Mouse (Mus musculus) CD4-positive, CD25-positive, alpha-beta regulatory T cell, adult 2 months (primary cell): ENCODE results near the gene Fam213b.

Experiments
- DNase-seq: peaks from one replicate; pipeline ENCODE4 v3.0.0-alpha.2; 2012; ENCODE audit warnings: low read depth, low spot score

The Fam213b gene

DNA sequence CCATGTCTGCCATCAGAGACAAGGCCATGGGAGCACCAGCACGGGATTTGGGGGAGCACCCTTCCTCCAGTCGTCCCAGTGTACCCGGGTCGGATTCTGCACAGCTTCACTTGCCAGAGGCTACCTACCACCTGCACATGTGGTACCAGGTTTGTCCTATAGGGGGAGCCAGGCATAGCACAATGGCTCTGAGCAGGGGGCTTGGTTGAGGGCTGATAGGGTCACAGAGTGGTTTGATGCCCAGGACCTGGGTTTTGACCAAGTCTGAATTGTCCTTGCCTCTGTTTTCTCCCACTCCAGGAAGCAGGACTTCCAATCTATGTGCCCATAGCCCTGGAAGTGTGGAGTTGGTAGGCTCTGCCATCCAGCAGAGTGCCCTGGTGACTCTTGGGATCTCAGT is 26.5 kb upstream of the Fam213b start:
- peak; percentile 79 for DNase-seq

DNA sequence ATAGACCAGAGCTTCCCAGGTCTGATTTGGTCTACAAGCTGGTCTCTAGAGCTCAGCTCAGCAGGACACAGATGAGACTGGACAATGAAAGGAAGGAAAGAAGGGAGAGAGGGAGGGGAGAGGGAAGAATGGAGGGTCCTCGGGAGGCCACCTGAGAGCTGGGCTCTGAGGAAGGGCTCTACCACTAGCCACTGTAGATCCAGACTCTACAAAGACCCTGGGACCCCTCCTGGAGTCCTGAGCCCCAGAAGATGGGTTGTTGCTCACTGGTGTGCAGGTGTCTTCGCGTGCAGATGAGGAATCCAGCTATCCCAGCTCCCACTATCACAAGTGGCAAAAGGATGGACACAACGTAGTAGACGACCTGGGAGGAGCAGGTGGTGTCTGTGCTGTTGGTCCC is 24.0 kb upstream of the Fam213b start:
- DNase-seq = no peak

DNA sequence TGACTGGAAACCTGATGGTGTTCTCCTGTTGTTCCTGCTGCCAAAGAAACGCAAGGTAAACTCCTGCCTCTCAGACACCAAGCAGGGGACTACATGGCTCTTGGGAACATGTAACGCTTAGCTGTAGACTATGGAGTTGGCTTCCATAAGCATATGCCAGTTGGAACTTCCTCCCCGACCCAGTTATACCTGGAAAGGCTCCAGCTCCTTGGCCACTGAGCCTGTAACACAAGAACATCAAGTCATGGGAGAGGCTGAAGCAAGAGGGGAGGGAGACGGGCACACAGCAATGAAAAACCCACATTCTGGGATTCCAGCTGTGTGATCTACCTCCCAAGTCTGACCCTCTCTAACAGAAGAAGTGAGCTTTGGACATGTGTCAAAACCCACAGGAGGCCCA is 23.4 kb upstream of the Fam213b start:
- DNase-seq = no peak

DNA sequence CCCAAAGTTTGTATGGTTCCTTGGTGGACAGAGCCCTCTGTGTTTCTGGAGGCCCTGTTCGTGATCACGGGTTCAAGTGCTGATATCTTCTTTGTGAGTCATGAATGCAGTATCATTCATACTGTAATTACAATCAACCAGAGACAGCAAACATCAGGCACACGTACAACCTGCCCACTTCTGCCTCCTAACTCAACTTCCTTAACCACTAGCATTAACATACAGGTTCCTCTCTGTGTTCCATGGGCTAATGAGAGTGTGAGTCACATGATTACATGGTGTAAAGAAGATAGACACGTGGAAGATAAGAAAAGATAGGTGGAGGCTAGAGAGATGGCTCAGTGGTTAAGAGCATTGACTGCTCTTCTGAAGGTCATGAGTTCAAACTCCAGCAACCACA is 17.7 kb upstream of the Fam213b start:
- no peak for DNase-seq

DNA sequence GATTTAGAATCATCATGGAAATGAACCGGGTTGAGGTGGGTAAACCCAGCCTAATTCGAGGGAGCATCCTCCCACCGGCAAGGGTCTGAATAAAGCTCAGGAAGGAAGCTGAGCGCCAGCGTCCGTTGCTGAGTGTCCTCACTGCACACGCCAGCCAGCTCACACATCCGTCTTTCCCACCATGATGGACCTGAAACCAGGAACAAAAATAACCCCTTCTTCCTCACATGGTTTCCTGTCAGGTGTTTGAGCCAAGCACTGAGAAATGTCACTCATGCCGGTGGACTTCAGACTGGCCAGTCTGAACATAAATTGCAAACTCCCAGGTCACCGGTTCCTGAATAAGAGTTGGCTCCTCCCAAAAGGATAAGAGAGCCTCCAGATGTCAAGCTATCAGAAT is 16.4 kb upstream of the Fam213b start:
- no peak for DNase-seq

DNA sequence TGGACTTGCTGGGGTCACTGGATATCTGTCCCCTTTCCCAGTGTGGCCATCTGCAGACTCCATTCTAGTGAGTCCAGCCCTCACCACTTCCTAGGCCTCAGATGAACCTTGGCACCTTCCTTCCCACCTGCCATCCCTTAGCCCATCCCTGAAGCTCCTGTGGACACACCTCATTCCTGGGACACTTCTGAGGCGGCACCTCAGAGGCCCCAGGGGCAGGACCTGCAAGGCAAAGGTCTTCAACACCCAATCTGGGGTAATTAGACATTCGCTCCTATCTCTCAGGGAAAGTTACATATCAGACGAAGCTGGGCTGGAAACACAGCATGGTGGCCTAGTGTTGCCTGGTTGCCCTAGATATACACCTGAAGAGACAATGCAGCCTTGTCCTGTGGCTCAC is 15.8 kb upstream of the Fam213b start:
- no peak for DNase-seq

DNA sequence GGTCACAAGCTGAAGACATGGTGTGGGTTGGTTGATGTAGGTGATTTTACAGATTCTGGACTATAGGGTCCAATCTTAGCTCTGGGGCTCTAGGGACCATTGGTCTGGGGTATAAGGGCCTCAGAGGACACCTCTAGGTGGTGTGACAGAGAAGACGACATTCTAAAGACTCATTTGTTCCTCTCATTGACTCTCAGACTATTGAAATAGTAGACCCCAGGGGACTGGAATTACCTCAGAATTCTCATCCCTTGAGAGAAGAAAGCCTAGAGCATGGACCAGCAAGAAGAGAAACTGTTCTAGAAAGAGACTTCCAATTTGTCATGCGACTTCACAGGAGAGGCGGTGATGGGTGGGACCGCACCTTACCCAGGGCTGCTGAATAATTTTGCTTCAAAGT is 15.3 kb upstream of the Fam213b start:
- no peak for DNase-seq

DNA sequence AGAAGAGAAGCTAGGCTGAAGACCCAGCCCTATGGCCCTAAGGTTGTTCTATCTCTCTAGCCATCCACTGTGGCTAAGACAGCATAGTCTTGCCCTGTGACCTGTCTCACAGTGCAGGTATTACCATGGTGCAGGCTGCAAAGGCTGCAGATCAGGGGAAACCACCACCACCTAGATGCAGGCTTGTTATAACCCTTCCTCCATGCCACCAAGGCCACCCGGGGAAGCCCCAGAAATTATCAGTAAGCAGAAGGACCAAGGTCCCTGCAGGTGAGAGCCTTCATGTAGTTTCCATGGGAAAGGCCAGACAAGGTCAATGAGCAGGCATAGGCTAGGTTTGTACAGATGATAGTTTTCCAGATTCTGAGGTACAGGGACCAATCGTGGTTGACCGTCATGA is 14.9 kb upstream of the Fam213b start:
- no peak for DNase-seq

DNA sequence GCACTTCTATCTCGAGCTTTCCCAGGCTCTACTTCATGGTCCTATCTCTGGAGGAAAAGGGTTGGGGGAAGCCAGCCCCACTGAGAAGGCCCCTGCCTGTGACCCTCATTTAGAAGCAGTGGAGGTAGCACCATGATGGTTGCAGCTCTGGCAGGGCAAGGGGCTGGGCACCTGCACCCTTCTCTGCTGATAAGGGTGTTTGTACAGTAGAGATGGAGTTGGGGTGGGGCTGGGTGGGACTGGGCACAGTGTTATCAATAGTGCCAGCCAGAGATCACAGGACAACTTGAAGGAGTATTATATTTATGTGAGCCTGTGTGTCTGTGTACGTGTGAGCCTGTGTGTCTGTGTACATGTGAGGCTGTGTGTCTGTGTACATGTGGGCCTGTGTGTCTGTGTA is 12.7 kb upstream of the Fam213b start:
- no peak for DNase-seq

DNA sequence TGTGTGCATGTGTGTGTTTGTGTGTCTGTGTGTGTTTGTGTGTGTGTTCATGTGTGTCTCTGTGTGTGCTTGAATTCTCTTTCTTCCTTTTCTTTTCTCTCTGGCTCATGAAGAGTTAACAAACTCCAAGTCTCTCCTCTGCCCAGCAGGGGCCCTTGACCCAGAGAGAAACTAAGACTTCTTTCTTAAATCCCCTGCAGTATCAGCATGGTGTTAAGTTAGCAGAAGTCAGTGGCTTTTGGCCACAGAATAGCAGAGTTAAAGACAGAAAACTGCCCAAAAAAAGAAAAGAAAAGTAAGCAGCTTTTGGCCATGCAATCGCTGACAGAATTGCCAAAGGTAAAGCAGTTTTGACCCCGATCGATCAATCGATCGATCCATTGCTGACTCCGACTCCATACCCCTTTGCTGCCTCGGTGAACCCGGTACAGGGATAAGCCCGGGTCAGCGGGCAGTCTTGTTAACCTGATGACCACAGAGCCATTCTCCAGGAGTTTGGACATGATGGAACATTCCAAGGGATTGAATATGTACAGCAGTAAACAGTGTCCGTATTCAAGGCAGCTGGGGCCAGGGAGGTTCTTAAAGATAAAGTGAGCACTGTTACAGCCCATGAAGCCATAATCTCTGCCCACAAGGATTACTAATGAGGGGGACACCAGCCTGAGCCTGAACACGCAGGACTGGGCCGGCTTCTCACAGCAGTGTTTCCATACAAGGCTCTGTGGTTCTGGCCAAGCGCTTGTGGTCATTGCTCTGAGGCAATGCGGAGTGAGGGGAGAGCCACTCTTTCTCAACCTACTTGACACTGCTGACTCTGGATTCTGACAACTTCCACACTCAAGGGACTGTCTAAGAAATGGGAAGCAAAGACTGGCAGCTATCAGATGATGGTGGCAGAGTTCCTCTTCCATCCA is 11.9 kb upstream of the Fam213b start:
- no peak for DNase-seq

DNA sequence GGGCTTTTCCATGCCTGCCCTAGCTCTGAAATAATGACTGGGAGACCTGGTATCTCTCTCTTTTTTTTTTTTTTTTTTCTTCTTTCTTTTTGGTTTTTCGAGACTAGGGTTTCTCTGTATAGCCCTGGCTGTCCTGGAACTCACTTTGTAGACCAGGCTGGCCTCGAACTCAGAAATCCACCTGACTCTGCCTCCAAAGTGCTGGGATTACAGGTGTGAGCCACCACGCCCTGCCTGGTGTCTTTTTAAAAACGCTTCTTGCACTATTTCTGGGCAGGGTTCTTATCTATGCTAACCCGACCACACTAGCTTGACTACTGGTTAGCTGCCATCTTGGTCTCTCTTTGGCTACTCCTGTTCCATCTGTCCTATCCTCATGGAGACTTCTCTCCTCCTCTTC is 9.6 kb upstream of the Fam213b start:
- no peak for DNase-seq

DNA sequence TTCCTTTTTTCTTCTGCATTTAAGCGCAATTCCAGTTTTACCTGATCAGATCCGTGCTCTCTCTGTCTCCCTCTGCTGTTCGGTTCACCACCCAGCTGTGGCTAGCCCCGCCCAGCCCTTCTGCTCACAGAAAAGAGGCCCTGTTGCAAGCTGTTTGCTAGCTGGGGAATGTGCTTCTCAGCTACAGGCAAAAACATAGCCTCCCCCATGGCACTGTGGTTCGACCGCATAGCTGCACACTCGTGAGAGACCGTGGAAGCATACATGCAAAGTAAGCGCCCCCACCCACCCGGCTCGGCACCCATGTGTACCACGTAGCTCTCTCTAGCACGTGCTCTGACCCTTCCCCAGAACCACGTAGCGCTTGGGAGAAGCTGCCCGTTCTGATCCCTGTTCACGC is 8.9 kb upstream of the Fam213b start:
- peak; percentile 90 for DNase-seq

DNA sequence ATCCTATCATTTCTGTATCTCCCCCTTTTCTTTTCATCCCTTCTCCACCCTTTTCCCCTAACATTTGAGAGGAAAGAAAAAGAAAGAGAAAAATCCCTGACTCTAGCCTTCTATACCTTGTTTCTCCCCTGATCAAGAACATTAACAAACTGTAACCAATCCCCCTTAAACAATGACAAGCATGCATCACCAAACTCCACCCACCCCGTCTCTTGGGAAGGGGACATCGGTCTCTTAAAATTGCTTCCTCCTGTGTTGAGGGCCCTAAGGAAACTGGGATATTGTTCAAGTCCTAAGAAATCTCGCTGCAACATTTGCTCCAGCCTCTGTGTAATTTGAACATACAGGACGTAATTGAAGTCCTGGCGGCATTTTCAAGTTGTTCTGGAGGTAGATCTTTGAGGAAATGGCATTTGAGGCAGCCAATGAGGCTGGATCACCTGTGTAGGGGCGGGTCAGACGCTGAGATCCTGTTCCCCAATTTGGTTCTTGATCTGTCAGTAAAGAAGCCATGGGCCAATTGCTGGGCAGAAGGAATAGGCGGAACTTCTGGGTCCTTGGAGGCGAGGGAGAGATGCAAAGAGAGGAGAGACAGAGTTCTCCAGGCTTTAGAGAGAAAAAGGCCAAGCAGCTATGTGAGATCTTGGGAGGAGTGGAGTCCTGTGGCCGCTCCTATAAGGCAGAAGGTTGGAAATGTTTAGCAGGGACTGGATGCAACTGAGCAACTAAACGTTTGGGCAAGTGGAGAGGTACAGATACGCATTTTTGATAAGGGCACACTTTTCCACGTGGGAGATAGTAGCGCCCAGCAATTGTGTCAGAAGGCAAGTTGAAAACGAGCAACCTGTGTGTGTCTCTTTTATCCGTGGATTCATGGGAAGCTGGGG is 5.5 kb upstream of the Fam213b start:
- DNase-seq = peak; percentile 93

DNA sequence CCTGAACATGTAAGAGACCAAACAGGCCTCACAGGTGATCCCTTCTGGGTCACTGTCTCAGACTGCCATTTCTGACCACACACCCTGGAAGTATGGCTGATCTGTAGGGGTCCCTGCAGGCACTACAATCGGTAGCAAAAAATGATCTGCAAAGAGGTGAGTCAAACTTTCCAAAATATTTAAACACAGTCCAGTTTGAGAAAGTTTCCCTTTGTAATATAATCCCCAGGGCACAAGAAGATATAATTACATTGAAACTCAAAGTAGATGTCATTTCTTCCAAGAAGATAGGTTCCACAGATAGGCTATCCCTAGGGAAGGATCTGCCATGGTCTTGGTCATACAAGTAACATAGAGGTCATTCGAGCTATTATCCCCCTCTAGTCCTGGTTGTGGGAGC is 3.4 kb upstream of the Fam213b start:
- DNase-seq = no peak

DNA sequence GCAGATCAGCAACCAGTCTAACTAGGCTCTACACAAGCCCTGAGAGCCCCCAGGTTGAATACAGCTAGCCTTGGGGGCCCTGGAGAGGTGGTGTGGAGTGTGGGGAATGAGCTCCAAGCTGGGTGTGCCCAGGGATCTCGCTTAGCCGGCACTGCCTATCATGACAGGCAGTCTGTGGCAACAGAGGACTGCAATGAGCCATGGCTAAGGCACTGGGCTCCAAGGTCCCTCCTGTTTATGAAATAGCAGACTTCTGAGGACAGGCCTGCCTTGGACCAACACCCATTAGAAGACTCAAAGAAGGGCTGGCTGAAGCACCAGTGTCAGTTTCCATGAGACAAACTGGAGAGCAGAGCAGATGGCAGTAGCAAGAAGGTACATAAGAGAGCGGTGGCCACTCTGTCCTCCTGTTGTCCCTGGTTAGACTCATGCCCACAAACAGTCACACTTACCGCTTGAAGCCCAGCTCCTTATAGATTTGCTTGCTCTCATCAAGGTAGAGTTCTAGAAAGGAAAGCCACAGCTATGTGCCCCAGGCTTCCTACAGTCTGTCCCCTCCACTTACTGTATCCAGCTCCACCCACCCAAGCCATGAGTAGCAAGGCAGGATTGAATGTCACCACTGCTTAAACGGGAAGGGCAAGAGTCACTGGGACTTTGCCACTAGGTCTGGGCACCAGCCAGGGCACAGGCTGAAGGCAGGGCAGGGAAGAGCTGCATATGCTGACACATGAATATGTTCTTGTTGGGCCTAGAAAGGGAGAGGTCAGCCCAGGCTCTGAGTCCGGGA is 1.1 kb downstream of the Fam213b start:
- DNase-seq = no peak

DNA sequence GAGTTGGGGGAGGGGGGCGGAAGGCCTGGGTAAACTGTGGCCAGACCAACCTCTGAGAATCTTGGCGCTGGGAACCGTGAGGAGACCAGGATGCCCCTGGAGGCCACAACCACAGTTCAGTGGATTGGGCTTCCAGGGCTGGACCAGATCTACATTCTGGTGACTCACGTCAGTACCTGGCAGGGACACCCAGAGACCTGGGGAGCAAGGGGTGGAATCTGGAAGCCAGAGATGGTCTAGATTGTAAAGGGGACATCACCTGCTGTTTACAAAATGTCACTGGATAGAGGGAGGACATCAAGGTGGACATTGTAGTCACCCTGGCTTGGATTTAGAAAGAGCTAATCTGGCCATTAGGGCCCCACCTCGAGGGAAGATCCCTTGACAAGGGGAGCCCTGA is 3.4 kb downstream of the Fam213b start:
- no peak for DNase-seq

DNA sequence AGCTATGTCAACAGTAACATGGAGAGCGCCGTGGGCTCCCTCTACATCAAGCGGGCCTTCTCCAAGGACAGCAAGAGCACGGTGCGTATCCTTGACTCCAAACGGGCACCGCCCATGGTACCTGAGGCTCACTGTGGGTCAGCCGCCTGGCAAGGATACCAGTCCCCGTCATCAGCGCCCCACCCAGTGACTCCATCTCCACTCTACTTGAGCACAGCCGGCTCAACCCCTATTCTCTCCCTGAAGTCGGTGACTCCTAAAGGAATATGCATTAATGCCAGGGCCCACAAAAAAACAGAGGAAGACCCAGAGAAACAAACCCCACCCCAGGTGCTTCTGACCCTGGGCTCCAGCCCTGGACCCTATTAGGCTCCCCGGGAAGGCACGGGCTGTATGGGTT is 8.0 kb downstream of the Fam213b start:
- no peak for DNase-seq

DNA sequence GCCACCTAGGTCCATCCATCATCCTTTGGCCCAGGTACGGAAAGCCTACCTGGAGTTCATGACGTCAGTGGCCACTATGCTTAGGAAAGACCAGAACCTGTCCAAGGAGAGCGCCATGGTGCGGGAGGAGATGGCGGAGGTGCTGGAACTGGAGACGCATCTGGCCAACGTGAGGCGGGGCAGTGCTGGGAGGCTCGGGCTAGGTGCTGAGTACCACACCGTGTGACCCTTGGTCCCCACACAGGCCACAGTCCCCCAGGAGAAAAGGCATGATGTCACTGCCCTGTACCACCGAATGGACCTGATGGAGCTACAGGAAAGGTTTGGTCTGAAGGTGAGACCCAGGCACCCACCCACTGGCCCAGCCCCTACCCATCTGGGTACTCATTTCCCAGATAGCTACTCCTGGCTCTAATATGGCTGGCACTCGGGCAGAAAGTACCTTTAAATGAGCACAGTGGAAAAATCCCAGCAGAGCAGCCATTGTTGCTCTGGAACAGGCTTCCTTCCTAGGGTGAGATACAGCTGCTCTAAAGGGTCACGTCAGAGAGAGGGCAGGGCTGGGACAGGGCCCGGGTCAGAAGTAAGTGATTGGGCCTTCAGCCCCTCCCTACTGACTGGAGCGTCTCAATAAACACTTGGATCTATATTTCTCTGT is 11.2 kb downstream of the Fam213b start:
- no peak for DNase-seq

DNA sequence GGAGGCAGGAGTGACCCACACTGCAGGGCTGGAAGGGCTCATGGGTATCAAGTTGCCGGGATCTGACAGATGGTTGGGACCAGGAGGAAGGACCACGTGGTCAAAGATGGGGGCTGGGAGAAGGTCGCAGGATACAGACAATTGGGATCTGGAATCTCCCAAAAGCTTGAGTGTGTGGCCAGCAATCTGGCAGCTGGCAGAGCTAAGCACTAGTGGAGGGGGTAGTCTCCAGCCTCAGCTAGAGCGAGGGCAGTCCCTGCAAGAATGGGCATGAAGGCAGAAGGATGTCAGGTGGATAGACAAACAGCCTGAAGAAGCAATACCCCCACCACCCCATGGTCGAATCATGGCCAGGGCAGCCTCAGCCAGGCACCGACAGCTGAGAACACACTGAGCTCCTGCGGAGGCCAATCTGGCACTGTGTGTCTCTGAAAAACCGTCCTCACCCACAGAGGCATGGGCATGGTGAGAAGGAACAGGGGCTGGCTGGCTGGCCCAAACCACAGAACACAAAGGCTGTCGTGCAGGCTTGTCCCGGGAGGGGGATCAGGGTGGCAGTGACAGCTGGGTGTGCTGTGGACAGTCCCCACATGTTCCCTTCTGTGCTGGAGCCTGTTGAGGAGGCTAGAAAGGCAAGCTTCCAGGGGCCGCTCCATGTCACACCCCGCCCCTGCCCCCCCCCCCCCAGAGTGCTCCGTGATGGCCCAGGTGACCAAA is 11.9 kb downstream of the Fam213b start:
- no peak for DNase-seq

DNA sequence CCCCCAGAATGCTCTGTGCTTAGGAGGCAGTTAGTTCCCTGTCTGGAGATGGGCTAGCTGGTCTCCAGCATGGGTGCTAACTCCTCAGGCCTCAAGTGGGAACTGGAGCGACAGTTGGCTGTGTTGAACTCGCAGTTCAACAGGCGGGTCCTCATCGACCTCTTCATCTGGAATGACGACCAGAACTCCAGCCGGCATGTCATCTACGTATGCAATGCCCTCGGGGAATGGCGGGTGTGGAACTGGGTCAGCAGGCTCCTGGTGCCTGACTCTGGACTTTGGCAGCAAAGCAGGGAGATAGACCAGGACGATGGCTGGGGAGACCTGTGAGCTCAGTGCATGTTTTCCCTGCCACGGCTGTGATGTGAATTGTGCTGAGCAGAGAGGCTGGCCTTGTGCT is 13.5 kb downstream of the Fam213b start:
- no peak for DNase-seq
